Mouse (Mus musculus) hindbrain, embryonic 14.5 days (tissue): Measurements from ENCODE around the gene Prkca. TPM values are rescaled to one million over a fixed set of nuclear protein-coding genes. Genes with fewer than 3 reads are reported as not detected.

Source experiments
- ATAC-seq: fragments of 200-750 bp; cut with Nextera tagmentation; 2 replicates; pipeline ENCODE4 v1.8.0; 2017; ENCODE audit warnings: moderate number of reproducible peaks, mild to moderate bottlenecking, moderate TSS enrichment, moderate library complexity; ENCODE audit not compliant: low FRiP score
- DNase-seq: peaks from one replicate; pipeline ENCODE4 v3.0.0-alpha.2; 2015; ENCODE audit warnings: low spot score
- H3K27ac ChIP-seq: fragments of 300-500 bp; sonication (generic); 2 replicates; pipeline ENCODE4 v1.5.1; 2014; ENCODE audit warnings: mild to moderate bottlenecking, moderate library complexity
- H3K27me3 ChIP-seq: fragments of 300-500 bp; sonication (generic); 2 replicates; pipeline ENCODE4 v1.6.1; 2014; ENCODE audit warnings: mild to moderate bottlenecking, low read length, mixed read lengths; ENCODE audit not compliant: control insufficient read depth, insufficient read depth
- H3K36me3 ChIP-seq: fragments of 300-500 bp; sonication (generic); replicated peaks from 2 replicates; pipeline ENCODE4 v1.6.1; 2014; ENCODE audit not compliant: control insufficient read depth, insufficient read depth
- H3K4me1 ChIP-seq: fragments of 300-500 bp; sonication (generic); replicated peaks from 2 replicates; pipeline ENCODE4 v1.6.1; 2014; ENCODE audit warnings: antibody characterized with exemption, low read length, mixed read lengths; ENCODE audit not compliant: control insufficient read depth, insufficient read depth
- H3K4me2 ChIP-seq: fragments of 300-500 bp; sonication (generic); replicated peaks from 2 replicates; pipeline ENCODE4 v1.6.1; 2014; ENCODE audit warnings: mild to moderate bottlenecking, moderate library complexity
- H3K4me3 ChIP-seq: fragments of 300-500 bp; sonication (generic); replicated peaks from 2 replicates; pipeline ENCODE4 v1.5.1; 2014; ENCODE audit warnings: mild to moderate bottlenecking, low read length
- H3K9ac ChIP-seq: fragments of 300-500 bp; sonication (generic); 2 replicates; pipeline ENCODE4 v1.6.1; 2014
- H3K9me3 ChIP-seq: fragments of 300-500 bp; sonication (generic); 2 replicates; pipeline ENCODE4 v1.6.1; 2016; ENCODE audit warnings: low read length; ENCODE audit not compliant: control insufficient read depth
- WGBS: fragments of 180-500 bp; shearing (Covaris S2); extraction: QIAGEN DNeasy Blood & Tissue Kit; methylation state at CpG from one replicate; pipeline ENCODE4 v1.1.7; 2014; 5-methylcytosine and 5-hydroxymethylcytosine counted together
- polyA plus RNA-seq: library from polyadenylated mRNA; unstranded; fragments of >200 nt; fragmentation: Nextera tagmentation; extraction: Ambion mirVana; gene quantifications from 2 replicates; pipeline ENCODE4 v1.2.1, GENCODE M21; 2014

Gene Prkca
- polyA plus RNA-seq, 1 experiment from 2014 or later = 9.1 TPM

GRCm38 (mm10) chr11:108309791-108310190, 33.9 kb downstream of the Prkca start:
- H3K27ac ChIP-seq = no peak overlapping the region
- ATAC-seq = no peak
- no peaks in the 10 kb centered on the region for H3K9me3 ChIP-seq
- no peaks in the 10 kb centered on the region for H3K27me3 ChIP-seq
- H3K4me2 ChIP-seq = no peak overlapping the region
- H3K36me3 ChIP-seq = no peaks in the 10 kb centered on the region
- no peak for DNase-seq
- no peak overlapping the region for H3K9ac ChIP-seq
- 88% methylated on average over 5 of the region's 5 CpGs for WGBS
- H3K4me1 ChIP-seq = 0 out of 2 replicates have a peak, but pooled peaks cover 3% of the 10 kb centered on the region
- H3K4me3 ChIP-seq = no peak overlapping the region

- no peaks in the 10 kb centered on the region for H3K36me3 ChIP-seq
- H3K4me2 ChIP-seq = no peak overlapping the region
- DNase-seq = no peak
- no peak for ATAC-seq
- no peak overlapping the region for H3K27ac ChIP-seq
- no peaks in the 10 kb centered on the region for H3K27me3 ChIP-seq
- H3K4me1 ChIP-seq = 0 out of 2 replicates have a peak, but pooled peaks cover 3% of the 10 kb centered on the region
- H3K9me3 ChIP-seq = no peaks in the 10 kb centered on the region
- H3K9ac ChIP-seq = no peak overlapping the region
- H3K4me3 ChIP-seq = no peak overlapping the region
- 94% methylated on average over 5 of the region's 5 CpGs for WGBS
Measured at GRCm38 (mm10) chr11:108308253-108308652, 35.5 kb downstream of the Prkca start.

GRCm38 (mm10) chr11:108307258-108307657, 36.5 kb downstream of the Prkca start:
- H3K4me3 ChIP-seq = no peak overlapping the region
- H3K27ac ChIP-seq = 0 out of 2 replicates have a peak overlapping the region, but pooled peaks have one; percentile 20
- WGBS = 81% methylated on average over 7 of the region's 7 CpGs
- H3K4me2 ChIP-seq = no peak overlapping the region
- H3K27me3 ChIP-seq = no peaks in the 10 kb centered on the region
- DNase-seq (no peak), ATAC-seq (no peak)
- H3K9me3 ChIP-seq = no peaks in the 10 kb centered on the region
- H3K4me1 ChIP-seq = 0 out of 2 replicates have a peak, but pooled peaks cover 3% of the 10 kb centered on the region
- no peak overlapping the region for H3K9ac ChIP-seq
- no peaks in the 10 kb centered on the region for H3K36me3 ChIP-seq

- H3K36me3 ChIP-seq = no peaks in the 10 kb centered on the region
- DNase-seq (no peak), ATAC-seq (no peak)
- H3K27ac ChIP-seq = no peak overlapping the region
- no peak overlapping the region for H3K4me3 ChIP-seq
- H3K4me1 ChIP-seq = peaks cover 3% of the 10 kb centered on the region; the same call in 1 of the 2 replicates
- H3K9me3 ChIP-seq = no peaks in the 10 kb centered on the region
- 95% methylated on average over 4 of the region's 4 CpGs for WGBS
- no peaks in the 10 kb centered on the region for H3K27me3 ChIP-seq
- H3K4me2 ChIP-seq = no peak overlapping the region
- no peak overlapping the region for H3K9ac ChIP-seq
Measured at GRCm38 (mm10) chr11:108303787-108304186, 39.9 kb downstream of the Prkca start.

GRCm38 (mm10) chr11:108301796-108302490, 41.8 kb downstream of the Prkca start:
- H3K27ac ChIP-seq = no peak overlapping the region
- no peak overlapping the region for H3K4me3 ChIP-seq
- no peak overlapping the region for H3K9ac ChIP-seq
- 79% methylated on average over 10 of the region's 10 CpGs for WGBS
- H3K36me3 ChIP-seq = no peaks in the 10 kb centered on the region
- H3K9me3 ChIP-seq = no peaks in the 10 kb centered on the region
- DNase-seq = no peak
- peaks cover 6% of the 10 kb centered on the region; the same call in 1 of the 2 replicates for H3K4me1 ChIP-seq
- no peak overlapping the region for H3K4me2 ChIP-seq
- H3K27me3 ChIP-seq = no peaks in the 10 kb centered on the region
- no peak for ATAC-seq

- WGBS = 90% methylated on average over 6 of the region's 6 CpGs
- H3K4me1 ChIP-seq = peaks cover 3% of the 10 kb centered on the region; the same call in 1 of the 2 replicates
- ATAC-seq = no peak
Measured at GRCm38 (mm10) chr11:108301036-108301435, 42.7 kb downstream of the Prkca start.

GRCm38 (mm10) chr11:108300443-108300842, 43.3 kb downstream of the Prkca start:
- Histone ChIP-seq H3K4me1 (peaks cover 3% of the 10 kb centered on the region; the same call in 1 of the 2 replicates), H3K4me3 (no peak overlapping the region), H3K36me3 (no peaks in the 10 kb centered on the region), H3K4me2 (no peak overlapping the region), H3K27ac (no peak overlapping the region), H3K9ac (no peak overlapping the region), H3K9me3 (no peaks in the 10 kb centered on the region), H3K27me3 (no peaks in the 10 kb centered on the region)
- 87% methylated on average over 1 of the region's 1 CpGs for WGBS
- no peak for DNase-seq
- no peak for ATAC-seq

More at GRCm38 (mm10) chr11:108301036-108301435, 42.7 kb downstream of the Prkca start:
- Histone ChIP-seq H3K4me3 (no peak overlapping the region), H3K27me3 (no peaks in the 10 kb centered on the region), H3K27ac (no peak overlapping the region), H3K36me3 (no peaks in the 10 kb centered on the region), H3K9me3 (no peaks in the 10 kb centered on the region), H3K9ac (no peak overlapping the region), H3K4me2 (no peak overlapping the region)
- DNase-seq = no peak

GRCm38 (mm10) chr11:108299913-108300312, 43.8 kb downstream of the Prkca start:
- Histone ChIP-seq H3K27ac (no peak overlapping the region), H3K27me3 (no peaks in the 10 kb centered on the region), H3K4me1 (peaks cover 3% of the 10 kb centered on the region; the same call in 1 of the 2 replicates), H3K36me3 (no peaks in the 10 kb centered on the region), H3K4me2 (no peak overlapping the region), H3K9me3 (no peaks in the 10 kb centered on the region), H3K9ac (no peak overlapping the region), H3K4me3 (no peak overlapping the region)
- ATAC-seq (no peak), DNase-seq (no peak)
- WGBS = 80% methylated on average over 10 of the region's 10 CpGs

GRCm38 (mm10) chr11:108297956-108298355, 45.8 kb downstream of the Prkca start:
- Histone ChIP-seq H3K4me2 (no peak overlapping the region), H3K36me3 (no peaks in the 10 kb centered on the region), H3K27me3 (no peaks in the 10 kb centered on the region), H3K4me1 (peaks cover 3% of the 10 kb centered on the region; the same call in 1 of the 2 replicates), H3K9me3 (no peaks in the 10 kb centered on the region), H3K4me3 (no peak overlapping the region), H3K9ac (no peak overlapping the region), H3K27ac (no peak overlapping the region)
- 68% methylated on average over 8 of the region's 8 CpGs for WGBS
- DNase-seq = no peak
- no peak for ATAC-seq
